Mouse (Mus musculus): ENCODE measurements around the gene Sv2a.

DNA sequence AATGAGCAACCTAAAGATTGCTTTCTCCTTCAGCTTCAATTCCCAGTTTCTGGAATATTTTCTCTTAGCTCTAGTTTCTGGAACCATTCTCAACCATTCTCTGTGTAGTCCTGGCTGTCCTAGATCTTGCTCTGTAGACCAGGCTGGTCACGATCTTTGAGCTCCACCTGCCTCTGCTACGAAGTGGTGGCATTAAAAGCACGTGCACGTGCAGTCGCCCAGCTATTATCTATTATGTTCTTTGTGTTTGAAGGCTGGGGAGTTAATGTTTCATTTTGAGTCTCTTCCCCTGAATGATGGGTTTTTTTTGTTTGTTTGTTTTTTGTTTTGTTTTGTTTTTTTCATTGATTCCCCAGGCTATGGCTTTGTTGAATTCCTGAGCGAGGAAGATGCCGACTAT is 7.8 kb upstream of the Sv2a start:
- TF ChIP-seq HCFC1 (IDR thresholded peaks at IDR 0.05; ENCODE audit: borderline replicate concordance, insufficient read depth, low read length) (no peak), CHD2 (IDR thresholded peaks at IDR 0.05; ENCODE audit: low read depth, low read length) (no peak), MAFK (IDR thresholded peaks at IDR 0.05; ENCODE audit: insufficient read depth, low read depth, low read length) (no peak), ZC3H11A (IDR thresholded peaks at IDR 0.05; ENCODE audit: borderline replicate concordance, low read depth, low read length) (no peak), ZNF384 (IDR thresholded peaks at IDR 0.05; ENCODE audit: low read depth, low read length) (no peak)

Data from ES-E14 (cell line).